Mouse (Mus musculus): ENCODE measurements around the gene Safb. TPM values are rescaled to one million over a fixed set of nuclear protein-coding genes. Genes with fewer than 3 reads are reported as not detected.

Safb gene
- polyA plus RNA-seq, 1 experiment from 2014 or later = 162 TPM

- H3K9me3 ChIP-seq = no peaks in the 10 kb centered on the region
- WGBS = 88% methylated on average over 5 of the region's 5 CpGs
- peaks cover 98% of the 10 kb centered on the region for H3K36me3 ChIP-seq
Observed at GRCm38 (mm10) chr17:56566918-56567317, 17.7 kb upstream of the Safb start.

GRCm38 (mm10) chr17:56567370-56567769 lies 17.3 kb upstream of the Safb start:
- Histone ChIP-seq H3K4me3 (no peak overlapping the region), H3K4me1 (no peaks in the 10 kb centered on the region), H3K27me3 (replicated peaks) (no peaks in the 10 kb centered on the region), H3K36me3 (peaks cover 97% of the 10 kb centered on the region), H3K9me3 (no peaks in the 10 kb centered on the region), H3K4me2 (replicated peaks) (no peak overlapping the region), H3K27ac (no peak overlapping the region), H3K9ac (no peak overlapping the region)
- no peak for ATAC-seq (ENCODE audit: low FRiP score, low read depth)
- over 99% methylated on average over 4 of the region's 4 CpGs for WGBS

More at GRCm38 (mm10) chr17:56566918-56567317, 17.7 kb upstream of the Safb start:
- no peaks in the 10 kb centered on the region for H3K27me3 ChIP-seq (replicated peaks)
- no peaks in the 10 kb centered on the region for H3K4me1 ChIP-seq
- H3K4me2 ChIP-seq (replicated peaks) = no peak overlapping the region
- ATAC-seq (ENCODE audit: low FRiP score, low read depth) = no peak
- H3K27ac ChIP-seq = no peak overlapping the region
- H3K4me3 ChIP-seq = no peak overlapping the region
- no peak overlapping the region for H3K9ac ChIP-seq

- H3K4me2 ChIP-seq (replicated peaks) = no peak overlapping the region
- no peak for ATAC-seq (ENCODE audit: low FRiP score, low read depth)
- H3K27ac ChIP-seq = no peak overlapping the region
- H3K4me3 ChIP-seq = no peak overlapping the region
- no peak overlapping the region for H3K9ac ChIP-seq
- peaks cover 3% of the 10 kb centered on the region; the same call in 1 of the 2 replicates for H3K4me1 ChIP-seq
- WGBS = 94% methylated on average over 4 of the region's 4 CpGs
- peaks cover 95% of the 10 kb centered on the region for H3K36me3 ChIP-seq
- H3K9me3 ChIP-seq = no peaks in the 10 kb centered on the region
- no peaks in the 10 kb centered on the region for H3K27me3 ChIP-seq (replicated peaks)
Observed at GRCm38 (mm10) chr17:56570287-56570686, 14.3 kb upstream of the Safb start.

GRCm38 (mm10) chr17:56572154-56572553 lies 12.5 kb upstream of the Safb start:
- peaks cover 3% of the 10 kb centered on the region; the same call in 1 of the 2 replicates for H3K4me1 ChIP-seq
- 57% methylated on average over 1 of the region's 1 CpGs for WGBS
- no peak overlapping the region for H3K4me3 ChIP-seq
- H3K9me3 ChIP-seq = no peaks in the 10 kb centered on the region
- H3K9ac ChIP-seq = no peak overlapping the region
- no peak overlapping the region for H3K4me2 ChIP-seq (replicated peaks)
- H3K27ac ChIP-seq = no peak overlapping the region
- 0 out of 2 replicates have a peak, but pooled peaks have one; percentile 29 for ATAC-seq (ENCODE audit: low FRiP score, low read depth)
- H3K36me3 ChIP-seq = peaks cover 91% of the 10 kb centered on the region
- H3K27me3 ChIP-seq (replicated peaks) = no peaks in the 10 kb centered on the region

GRCm38 (mm10) chr17:56572939-56573338 lies 11.7 kb upstream of the Safb start:
- Histone ChIP-seq H3K4me3 (no peak overlapping the region), H3K4me1 (peaks cover 3% of the 10 kb centered on the region; the same call in 1 of the 2 replicates), H3K27ac (no peak overlapping the region), H3K4me2 (replicated peaks) (no peak overlapping the region), H3K27me3 (replicated peaks) (no peaks in the 10 kb centered on the region), H3K9ac (no peak overlapping the region), H3K36me3 (peaks cover 91% of the 10 kb centered on the region), H3K9me3 (no peaks in the 10 kb centered on the region)
- no peak for ATAC-seq (ENCODE audit: low FRiP score, low read depth)
- WGBS = 91% methylated on average over 3 of the region's 3 CpGs

- WGBS = 74% methylated on average over 1 of the region's 1 CpGs
- no peaks in the 10 kb centered on the region for H3K9me3 ChIP-seq
- H3K4me3 ChIP-seq = peak overlapping the region; percentile 89
- H3K36me3 ChIP-seq = peaks cover 67% of the 10 kb centered on the region
- no peak for ATAC-seq (ENCODE audit: low FRiP score, low read depth)
- no peak overlapping the region for H3K27ac ChIP-seq
- peak overlapping the region; percentile 88 for H3K9ac ChIP-seq
- H3K4me2 ChIP-seq (replicated peaks) = peak overlapping the region; percentile 74
- H3K27me3 ChIP-seq (replicated peaks) = no peaks in the 10 kb centered on the region
- peaks cover 53% of the 10 kb centered on the region for H3K4me1 ChIP-seq
Observed at GRCm38 (mm10) chr17:56583071-56583470, 1.6 kb upstream of the Safb start.

- Histone ChIP-seq H3K9me3 (no peaks in the 10 kb centered on the region), H3K4me2 (replicated peaks) (peak overlapping the region; percentile 74), H3K4me1 (peaks cover 53% of the 10 kb centered on the region), H3K4me3 (peak overlapping the region; percentile 89), H3K36me3 (peaks cover 67% of the 10 kb centered on the region), H3K27ac (peak overlapping the region; percentile 69), H3K27me3 (replicated peaks) (no peaks in the 10 kb centered on the region), H3K9ac (peak overlapping the region; percentile 88)
- 4% methylated on average over 33 of the region's 33 CpGs for WGBS
- ATAC-seq (ENCODE audit: low FRiP score, low read depth) = no peak; the same call in 1 of the 2 replicates
Observed at GRCm38 (mm10) chr17:56583611-56584256, 891 bp upstream of the Safb start.

DNA sequence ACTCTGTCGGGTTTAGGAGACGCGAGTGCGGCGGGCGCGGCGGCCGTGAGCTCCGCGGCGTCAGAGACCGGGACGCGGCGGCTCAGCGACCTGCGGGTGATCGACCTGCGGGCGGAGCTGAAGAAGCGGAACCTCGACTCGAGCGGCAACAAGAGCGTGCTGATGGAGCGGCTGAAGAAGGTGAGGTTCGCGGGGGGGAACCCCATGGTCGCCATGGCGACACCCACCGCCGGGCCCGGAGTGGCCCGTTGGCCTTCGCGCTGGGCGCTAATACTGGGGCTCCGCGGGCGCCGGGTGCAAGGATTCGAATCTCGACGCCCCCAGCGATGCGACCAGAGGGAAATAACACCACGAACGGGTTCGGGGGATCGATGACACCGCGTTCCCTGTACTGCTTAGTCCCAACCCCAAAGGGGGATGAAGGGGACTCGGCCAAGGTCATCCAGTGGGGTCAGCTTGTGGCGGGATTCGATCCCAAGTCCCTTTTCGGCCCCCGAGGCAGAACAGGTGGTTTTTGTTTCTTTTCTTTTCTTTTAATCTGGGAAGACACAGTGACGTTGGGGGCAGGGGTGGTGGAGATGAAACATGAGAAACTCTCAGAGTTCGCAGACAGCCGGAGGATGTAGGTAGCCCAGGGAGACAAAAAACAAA lies 671 bp downstream of the Safb start:
- no peaks in the 10 kb centered on the region for H3K27me3 ChIP-seq (replicated peaks)
- H3K4me2 ChIP-seq (replicated peaks) = peak overlapping the region; percentile 85
- H3K9ac ChIP-seq = peak overlapping the region; percentile 84
- peaks cover 57% of the 10 kb centered on the region for H3K4me1 ChIP-seq
- H3K4me3 ChIP-seq = peak overlapping the region; percentile 89
- under 1% methylated on average over 61 of the region's 61 CpGs for WGBS
- H3K9me3 ChIP-seq = no peaks in the 10 kb centered on the region
- H3K27ac ChIP-seq = peak overlapping the region; percentile 59
- peaks cover 68% of the 10 kb centered on the region for H3K36me3 ChIP-seq
- peak; percentile 19 for ATAC-seq (ENCODE audit: low FRiP score, low read depth)

DNA sequence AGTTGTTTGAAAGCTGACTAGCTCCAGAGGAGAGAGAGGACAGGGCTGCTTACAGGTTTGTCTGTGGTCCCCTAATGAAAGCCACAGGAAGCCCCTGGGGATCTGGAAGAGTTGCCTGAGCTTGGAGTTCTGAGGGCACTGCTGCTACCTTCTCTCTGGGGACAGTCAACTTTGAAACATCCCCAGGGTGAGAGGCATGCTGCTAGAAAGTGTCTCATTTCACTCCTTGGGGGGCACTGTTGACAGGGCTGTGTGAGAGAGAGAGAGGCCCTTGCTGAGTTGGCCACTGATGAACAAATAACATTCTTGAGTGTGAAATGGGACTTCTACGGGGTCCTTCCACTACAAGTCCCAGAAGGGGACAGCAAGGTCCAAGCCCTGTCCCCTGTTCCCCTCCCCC lies 3.1 kb downstream of the Safb start:
- H3K27me3 ChIP-seq (replicated peaks) = no peaks in the 10 kb centered on the region
- H3K9ac ChIP-seq = no peak overlapping the region
- H3K36me3 ChIP-seq = peaks cover 69% of the 10 kb centered on the region
- WGBS = 88% methylated on average over 1 of the region's 1 CpGs
- H3K9me3 ChIP-seq = no peaks in the 10 kb centered on the region
- ATAC-seq (ENCODE audit: low FRiP score, low read depth) = no peak
- H3K4me2 ChIP-seq (replicated peaks) = no peak overlapping the region
- H3K4me3 ChIP-seq = no peak overlapping the region
- no peak overlapping the region for H3K27ac ChIP-seq
- H3K4me1 ChIP-seq = peaks cover 41% of the 10 kb centered on the region

- Histone ChIP-seq H3K4me1 (peaks cover 31% of the 10 kb centered on the region), H3K4me3 (no peak overlapping the region), H3K4me2 (replicated peaks) (no peak overlapping the region), H3K27ac (no peak overlapping the region), H3K36me3 (peaks cover 77% of the 10 kb centered on the region), H3K27me3 (replicated peaks) (no peaks in the 10 kb centered on the region), H3K9me3 (no peaks in the 10 kb centered on the region), H3K9ac (no peak overlapping the region)
- over 99% methylated on average over 4 of the region's 4 CpGs for WGBS
- ATAC-seq (ENCODE audit: low FRiP score, low read depth) = no peak
Observed at GRCm38 (mm10) chr17:56588921-56589320, 4.3 kb downstream of the Safb start.

DNA sequence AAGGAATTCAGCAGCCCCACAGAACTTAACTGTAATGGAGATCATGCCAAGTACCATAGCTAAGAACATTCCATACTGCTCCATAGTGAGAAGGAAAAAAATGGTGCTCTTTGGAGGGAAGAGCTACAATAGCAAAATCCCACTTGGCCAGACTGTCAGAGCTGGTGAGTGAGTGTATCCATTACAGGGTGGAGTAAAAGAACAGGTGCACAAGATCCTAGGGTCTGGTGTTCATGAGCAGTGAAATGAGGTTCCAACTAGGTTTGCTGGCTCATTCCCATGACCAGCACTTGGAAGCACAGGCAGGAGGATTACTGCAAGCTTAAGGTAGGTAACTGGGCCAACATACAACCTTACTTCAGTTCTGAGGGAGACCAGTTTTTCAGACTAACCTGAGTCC lies 7.9 kb downstream of the Safb start:
- peaks cover 13% of the 10 kb centered on the region for H3K4me1 ChIP-seq
- no peak overlapping the region for H3K27ac ChIP-seq
- H3K4me3 ChIP-seq = no peak overlapping the region
- no peaks in the 10 kb centered on the region for H3K27me3 ChIP-seq (replicated peaks)
- H3K4me2 ChIP-seq (replicated peaks) = no peak overlapping the region
- H3K9ac ChIP-seq = no peak overlapping the region
- H3K36me3 ChIP-seq = peaks cover 99% of the 10 kb centered on the region
- ATAC-seq (ENCODE audit: low FRiP score, low read depth) = no peak
- no peaks in the 10 kb centered on the region for H3K9me3 ChIP-seq

- 0 out of 2 replicates have a peak, but pooled peaks cover 9% of the 10 kb centered on the region for H3K4me1 ChIP-seq
- no peak for ATAC-seq (ENCODE audit: low FRiP score, low read depth)
- peaks cover 95% of the 10 kb centered on the region for H3K36me3 ChIP-seq
- no peaks in the 10 kb centered on the region for H3K9me3 ChIP-seq
- H3K9ac ChIP-seq = no peak overlapping the region
- 93% methylated on average over 8 of the region's 8 CpGs for WGBS
- H3K4me2 ChIP-seq (replicated peaks) = no peak overlapping the region
- no peak overlapping the region for H3K4me3 ChIP-seq
- no peak overlapping the region for H3K27ac ChIP-seq
- no peaks in the 10 kb centered on the region for H3K27me3 ChIP-seq (replicated peaks)
Observed at GRCm38 (mm10) chr17:56593527-56594271, 9.1 kb downstream of the Safb start.

All from neural tube, embryonic 12.5 days (tissue).